Mouse (Mus musculus) C2C12 (cell line): ENCODE results near the gene Srbd1. TPM values are rescaled to one million over a fixed set of nuclear protein-coding genes. Genes with fewer than 3 reads are reported as not detected.

Experiments used
- H3K27me3 ChIP-seq: one replicate; pipeline ENCODE4 v1.6.1; 2011; ENCODE audit not compliant: control insufficient read depth, insufficient read depth, insufficient read length
- H3K36me3 ChIP-seq: one replicate; pipeline ENCODE4 v1.6.1; 2011; ENCODE audit not compliant: control insufficient read depth, insufficient read depth
- H3K4me3 ChIP-seq: one replicate; pipeline ENCODE4 v1.5.1; 2011; ENCODE audit warnings: mild to moderate bottlenecking, control low read depth; ENCODE audit not compliant: poor library complexity, insufficient read depth, severe bottlenecking
- H3K79me2 ChIP-seq: one replicate; pipeline ENCODE4 v1.6.1; 2011; ENCODE audit not compliant: control insufficient read depth, insufficient read depth
- H3K79me3 ChIP-seq: one replicate; pipeline ENCODE4 v1.6.1; 2011; ENCODE audit warnings: low read depth, control low read depth
- H3ac ChIP-seq: one replicate; pipeline ENCODE3; 2011; ENCODE audit warnings: low read depth; ENCODE audit not compliant: control insufficient read depth, insufficient read length
- CEBPB ChIP-seq: IDR thresholded peaks from one replicate; pipeline ENCODE4 v1.6.1; 2011; ENCODE audit warnings: low read depth, mild to moderate bottlenecking, control low read depth, moderate library complexity
- CTCF ChIP-seq: IDR thresholded peaks from one replicate; pipeline ENCODE4 v1.5.1; 2011; ENCODE audit not compliant: control insufficient read depth, insufficient read depth, insufficient read length
- FOSL1 ChIP-seq: IDR thresholded peaks from one replicate; pipeline ENCODE4 v1.8.0; 2011; ENCODE audit warnings: mild to moderate bottlenecking, low read length; ENCODE audit not compliant: poor library complexity, insufficient read depth, severe bottlenecking
- MAX ChIP-seq: IDR thresholded peaks from one replicate; pipeline ENCODE4 v1.6.1; 2011; ENCODE audit warnings: mild to moderate bottlenecking, control low read depth
- MYOD1 ChIP-seq: IDR thresholded peaks from one replicate; pipeline ENCODE4 v1.6.1; 2011; ENCODE audit warnings: low read depth; ENCODE audit not compliant: control insufficient read depth, insufficient read length
- MYOG ChIP-seq: IDR thresholded peaks from one replicate; pipeline ENCODE4 v1.6.1; 2011; ENCODE audit not compliant: control insufficient read depth, insufficient read length; ENCODE audit errors: extremely low read depth
- USF1 ChIP-seq: IDR thresholded peaks from one replicate; pipeline ENCODE4 v1.6.1; 2011; ENCODE audit warnings: low read depth, mild to moderate bottlenecking, control low read depth, moderate library complexity
- polyA plus RNA-seq: library from polyadenylated mRNA; unstranded; fragments of >200 nt; fragmentation: generic; extraction: Trizol; gene quantifications from one replicate; pipeline ENCODE4 v1.2.1, GENCODE M21; 2012; ENCODE audit warnings: missing spikeins

The Srbd1 gene
- polyA plus RNA-seq, 1 experiment: 7.6 TPM

- Histone ChIP-seq H3K79me3 (no peaks in the 10 kb centered on the region), H3ac (no peak overlapping the region), H3K4me3 (no peak overlapping the region), H3K36me3 (no peaks in the 10 kb centered on the region), H3K27me3 (no peaks in the 10 kb centered on the region), H3K79me2 (no peaks in the 10 kb centered on the region)
- TF ChIP-seq MAX: no peak
- TF ChIP-seq MYOG: no peak
- no peak for TF ChIP-seq CTCF
- no peak for TF ChIP-seq USF1
- no peak for TF ChIP-seq FOSL1
- TF ChIP-seq CEBPB: no peak
- TF ChIP-seq MYOD1: no peak
These were observed 115.0 kb downstream of the Srbd1 start for GRCm38 (mm10) chr17:86030016-86030415.

- no peaks in the 10 kb centered on the region for H3K79me3 ChIP-seq
- TF ChIP-seq FOSL1 (no peak), CEBPB (no peak), MYOG (no peak), USF1 (no peak), CTCF (no peak), MYOD1 (no peak), MAX (no peak)
- no peaks in the 10 kb centered on the region for H3K27me3 ChIP-seq
- H3K36me3 ChIP-seq: no peaks in the 10 kb centered on the region
- H3K4me3 ChIP-seq: no peak overlapping the region
- H3ac ChIP-seq: no peak overlapping the region
- no peaks in the 10 kb centered on the region for H3K79me2 ChIP-seq
These were observed 115.8 kb downstream of the Srbd1 start for GRCm38 (mm10) chr17:86029175-86029574.

GRCm38 (mm10) chr17:86027577-86028199 lies 117.3 kb downstream of the Srbd1 start:
- no peaks in the 10 kb centered on the region for H3K27me3 ChIP-seq
- no peak overlapping the region for H3K4me3 ChIP-seq
- no peaks in the 10 kb centered on the region for H3K79me2 ChIP-seq
- no peaks in the 10 kb centered on the region for H3K79me3 ChIP-seq
- no peaks in the 10 kb centered on the region for H3K36me3 ChIP-seq
- no peak overlapping the region for H3ac ChIP-seq
- TF ChIP-seq MYOD1: no peak

- H3K27me3 ChIP-seq: no peaks in the 10 kb centered on the region
- TF ChIP-seq CTCF: no peak
- TF ChIP-seq MYOG: no peak
- no peak for TF ChIP-seq FOSL1
- no peak for TF ChIP-seq USF1
- no peak for TF ChIP-seq MYOD1
- TF ChIP-seq MAX: no peak
- no peak for TF ChIP-seq CEBPB
- no peaks in the 10 kb centered on the region for H3K36me3 ChIP-seq
- H3K4me3 ChIP-seq: no peak overlapping the region
- H3ac ChIP-seq: no peak overlapping the region
- no peaks in the 10 kb centered on the region for H3K79me2 ChIP-seq
- H3K79me3 ChIP-seq: no peaks in the 10 kb centered on the region
These were observed 120.4 kb downstream of the Srbd1 start for GRCm38 (mm10) chr17:86024589-86024988.

GRCm38 (mm10) chr17:86022366-86022765 lies 122.6 kb downstream of the Srbd1 start:
- Histone ChIP-seq H3K79me3 (no peaks in the 10 kb centered on the region), H3K79me2 (no peaks in the 10 kb centered on the region), H3K36me3 (no peaks in the 10 kb centered on the region), H3ac (no peak overlapping the region), H3K4me3 (no peak overlapping the region), H3K27me3 (no peaks in the 10 kb centered on the region)
- TF ChIP-seq CTCF (no peak), MYOD1 (no peak), MYOG (no peak), USF1 (no peak)

GRCm38 (mm10) chr17:86021815-86022214 lies 123.2 kb downstream of the Srbd1 start:
- H3K4me3 ChIP-seq: no peak overlapping the region
- H3K36me3 ChIP-seq: no peaks in the 10 kb centered on the region
- TF ChIP-seq CEBPB: no peak
- no peak for TF ChIP-seq FOSL1
- no peak for TF ChIP-seq MAX
- TF ChIP-seq MYOG: no peak
- TF ChIP-seq MYOD1: no peak
- TF ChIP-seq USF1: no peak
- TF ChIP-seq CTCF: no peak
- no peaks in the 10 kb centered on the region for H3K79me3 ChIP-seq
- no peaks in the 10 kb centered on the region for H3K79me2 ChIP-seq
- H3K27me3 ChIP-seq: no peaks in the 10 kb centered on the region
- no peak overlapping the region for H3ac ChIP-seq
